Mouse (Mus musculus): ENCODE results near the gene Mast4. TPM values are rescaled to one million over a fixed set of nuclear protein-coding genes. Genes with fewer than 3 reads are reported as not detected.

Gene Mast4
- total and polyA plus RNA-seq, 3 experiments, result 0.99 to 7.4 (median 6.1) TPM

GRCm38 (mm10) chr13:103095491-103095890 is 238.8 kb downstream of the Mast4 start:
- no peaks in the 10 kb centered on the region for H3K79me2 ChIP-seq (replicated peaks; ENCODE audit: control insufficient read depth, extremely low read depth, insufficient read depth, poor library complexity, severe bottlenecking)
- no peak overlapping the region for H3K27ac ChIP-seq (ENCODE audit: insufficient read depth, low read depth)
- no peak overlapping the region for H3K9ac ChIP-seq (ENCODE audit: insufficient read depth, low read depth)
- peak overlapping the region; percentile 31; the same call in 1 of the 2 replicates for H3K4me2 ChIP-seq (ENCODE audit: insufficient read depth, low read depth, poor library complexity, severe bottlenecking)
- no peaks in the 10 kb centered on the region for H3K36me3 ChIP-seq (replicated peaks in 1 of 2; ENCODE audit: control insufficient read depth in 1 of 2, insufficient read depth in 1 of 2, low read length in 1 of 2)
- H3K9me3 ChIP-seq (replicated peaks; ENCODE audit: low read length), result no peaks in the 10 kb centered on the region
- dilution Hi-C loops (cut with MboI; ENCODE audit: extremely low pct_ligation_motif_present, extremely low pct_unique_long_range_greater_than_20kb, low sequenced_read_pairs) (no loop called here), in situ Hi-C loops (cut with MboI; ENCODE audit: low pct_ligation_motif_present, low pct_unique_long_range_greater_than_20kb, low sequenced_read_pairs) (no loop called here)
- TF ChIP-seq POLR2A (IDR thresholded peaks at IDR 0.05; ENCODE audit: low read depth, low read length) (no peak), RCOR1 (conservative IDR thresholded peaks at IDR 0.05; ENCODE audit: low read depth, low read length) (no peak), MXI1 (IDR thresholded peaks at IDR 0.05; ENCODE audit: low read depth, low read length) (no peak), UBTF (IDR thresholded peaks at IDR 0.05; ENCODE audit: low read depth, low read length) (no peak), MEF2A (IDR thresholded peaks at IDR 0.05; ENCODE audit: borderline replicate concordance, low read depth, low read length) (no peak), MAX (IDR thresholded peaks at IDR 0.05; ENCODE audit: low read length) (no peak), CHD1 (IDR thresholded peaks at IDR 0.05; ENCODE audit: low read depth, low read length) (no peak)
- DNase-seq (ENCODE audit: extremely low read depth), result no peak
- H3K27me3 ChIP-seq (replicated peaks), result no peaks in the 10 kb centered on the region
- H3K4me3 ChIP-seq (replicated peaks in 1 of 3; ENCODE audit: low read depth in 2 of 3, low read length in 2 of 3, poor library complexity in 1 of 3), result no peak overlapping the region
- H3K4me1 ChIP-seq (ENCODE audit: control insufficient read depth in 1 of 2, insufficient read depth in 2 of 2), result no peaks in the 10 kb centered on the region

- Histone ChIP-seq H3K4me2 (ENCODE audit: insufficient read depth, low read depth, poor library complexity, severe bottlenecking) (peak overlapping the region; percentile 67; the same call in 1 of the 2 replicates), H3K4me1 (ENCODE audit: control insufficient read depth in 1 of 2, insufficient read depth in 2 of 2) (no peaks in the 10 kb centered on the region), H3K36me3 (replicated peaks in 1 of 2; ENCODE audit: control insufficient read depth in 1 of 2, insufficient read depth in 1 of 2, low read length in 1 of 2) (no peaks in the 10 kb centered on the region), H3K9me3 (replicated peaks; ENCODE audit: low read length) (no peaks in the 10 kb centered on the region), H3K27me3 (replicated peaks) (no peaks in the 10 kb centered on the region), H3K79me2 (replicated peaks; ENCODE audit: control insufficient read depth, extremely low read depth, insufficient read depth, poor library complexity, severe bottlenecking) (no peaks in the 10 kb centered on the region), H3K9ac (ENCODE audit: insufficient read depth, low read depth) (no peak overlapping the region), H3K4me3 (replicated peaks in 1 of 3; ENCODE audit: low read depth in 2 of 3, low read length in 2 of 3, poor library complexity in 1 of 3) (no peak overlapping the region), H3K27ac (ENCODE audit: insufficient read depth, low read depth) (no peak overlapping the region)
- in situ Hi-C loops (cut with MboI; ENCODE audit: low pct_ligation_motif_present, low pct_unique_long_range_greater_than_20kb, low sequenced_read_pairs), result no loop called here
- TF ChIP-seq MEF2A (IDR thresholded peaks at IDR 0.05; ENCODE audit: borderline replicate concordance, low read depth, low read length), result no peak
- TF ChIP-seq USF1 (IDR thresholded peaks at IDR 0.05; ENCODE audit: low read depth, low read length), result no peak
- TF ChIP-seq CTCF (conservative IDR thresholded peaks at IDR 0.05 in 1 of 2, IDR thresholded peaks at IDR 0.05 in 1 of 2; ENCODE audit: low read depth in 2 of 2, low read length in 2 of 2), result peak in 1 of 2 experiments; percentile 39; a peak in 2 of 4 replicates
- dilution Hi-C loops (cut with MboI; ENCODE audit: extremely low pct_ligation_motif_present, extremely low pct_unique_long_range_greater_than_20kb, low sequenced_read_pairs), result no loop called here
- no peak for DNase-seq (ENCODE audit: extremely low read depth)
These were observed 239.7 kb downstream of the Mast4 start for GRCm38 (mm10) chr13:103094595-103094994.

- H3K79me2 ChIP-seq (replicated peaks; ENCODE audit: control insufficient read depth, extremely low read depth, insufficient read depth, poor library complexity, severe bottlenecking), result no peaks in the 10 kb centered on the region
- no peaks in the 10 kb centered on the region for H3K36me3 ChIP-seq (replicated peaks in 1 of 2; ENCODE audit: control insufficient read depth in 1 of 2, insufficient read depth in 1 of 2, low read length in 1 of 2)
- no peak overlapping the region for H3K27ac ChIP-seq (ENCODE audit: insufficient read depth, low read depth)
- H3K9me3 ChIP-seq (replicated peaks; ENCODE audit: low read length), result no peaks in the 10 kb centered on the region
- no peak for TF ChIP-seq TBP (conservative IDR thresholded peaks at IDR 0.05; ENCODE audit: low read depth, low read length)
- TF ChIP-seq MAZ (IDR thresholded peaks at IDR 0.05; ENCODE audit: low read depth, low read length), result no peak
- TF ChIP-seq CHD1 (IDR thresholded peaks at IDR 0.05; ENCODE audit: low read depth, low read length), result no peak
- TF ChIP-seq RAD21 (IDR thresholded peaks at IDR 0.05; ENCODE audit: low read depth, low read length), result no peak
- TF ChIP-seq CTCF (conservative IDR thresholded peaks at IDR 0.05 in 1 of 2, IDR thresholded peaks at IDR 0.05 in 1 of 2; ENCODE audit: low read depth in 2 of 2, low read length in 2 of 2), result no peak
- TF ChIP-seq JUN (IDR thresholded peaks at IDR 0.05; ENCODE audit: insufficient read depth, low read depth, low read length), result no peak
- no peak for TF ChIP-seq ZMIZ1 (IDR thresholded peaks at IDR 0.05; ENCODE audit: low read depth, low read length)
- no peak for TF ChIP-seq CHD2 (IDR thresholded peaks at IDR 0.05; ENCODE audit: low read length)
- TF ChIP-seq MYC (IDR thresholded peaks at IDR 0.05; ENCODE audit: low read depth, low read length), result no peak
- TF ChIP-seq GABPA (IDR thresholded peaks at IDR 0.05; ENCODE audit: insufficient replicate concordance, low read depth, low read length), result no peak
- TF ChIP-seq MAFK (IDR thresholded peaks at IDR 0.05; ENCODE audit: insufficient replicate concordance, low read length), result no peak
- TF ChIP-seq SIN3A (IDR thresholded peaks at IDR 0.05; ENCODE audit: low read length), result no peak
- no peak for TF ChIP-seq USF2 (conservative IDR thresholded peaks at IDR 0.05; ENCODE audit: low read depth, low read length)
- no peak for TF ChIP-seq ELF1 (IDR thresholded peaks at IDR 0.05; ENCODE audit: low read depth, low read length)
- TF ChIP-seq NRF1 (IDR thresholded peaks at IDR 0.05; ENCODE audit: low read depth, low read length), result no peak
- no peak for TF ChIP-seq ZKSCAN1 (IDR thresholded peaks at IDR 0.05; ENCODE audit: borderline replicate concordance, low read depth, low read length)
- TF ChIP-seq SMC3 (IDR thresholded peaks at IDR 0.05; ENCODE audit: low read depth, low read length), result no peak
- TF ChIP-seq MXI1 (IDR thresholded peaks at IDR 0.05; ENCODE audit: low read depth, low read length), result no peak
- no peak for TF ChIP-seq NELFE (IDR thresholded peaks at IDR 0.05; ENCODE audit: low read depth, low read length)
- H3K4me2 ChIP-seq (ENCODE audit: insufficient read depth, low read depth, poor library complexity, severe bottlenecking), result no peak overlapping the region
- no peak overlapping the region for H3K9ac ChIP-seq (ENCODE audit: insufficient read depth, low read depth)
- dilution Hi-C loops (cut with MboI; ENCODE audit: extremely low pct_ligation_motif_present, extremely low pct_unique_long_range_greater_than_20kb, low sequenced_read_pairs) (no loop called here), in situ Hi-C loops (cut with MboI; ENCODE audit: low pct_ligation_motif_present, low pct_unique_long_range_greater_than_20kb, low sequenced_read_pairs) (no loop called here)
- H3K4me1 ChIP-seq (ENCODE audit: control insufficient read depth in 1 of 2, insufficient read depth in 2 of 2), result no peaks in the 10 kb centered on the region
- no peak overlapping the region for H3K4me3 ChIP-seq (replicated peaks in 1 of 3; ENCODE audit: low read depth in 2 of 3, low read length in 2 of 3, poor library complexity in 1 of 3)
- no peak for DNase-seq (ENCODE audit: extremely low read depth)
- no peaks in the 10 kb centered on the region for H3K27me3 ChIP-seq (replicated peaks)
These were observed 240.6 kb downstream of the Mast4 start for GRCm38 (mm10) chr13:103093713-103094112.

Measured in CH12.LX (cell line).